Mouse (Mus musculus) T-cell, adult 2 months (primary cell): ENCODE measurements around the gene C1qc.

Source experiments
- DNase-seq: peaks from one replicate; pipeline ENCODE4 v3.0.0; 2022; ENCODE audit warnings: low spot score

The C1qc gene

DNA sequence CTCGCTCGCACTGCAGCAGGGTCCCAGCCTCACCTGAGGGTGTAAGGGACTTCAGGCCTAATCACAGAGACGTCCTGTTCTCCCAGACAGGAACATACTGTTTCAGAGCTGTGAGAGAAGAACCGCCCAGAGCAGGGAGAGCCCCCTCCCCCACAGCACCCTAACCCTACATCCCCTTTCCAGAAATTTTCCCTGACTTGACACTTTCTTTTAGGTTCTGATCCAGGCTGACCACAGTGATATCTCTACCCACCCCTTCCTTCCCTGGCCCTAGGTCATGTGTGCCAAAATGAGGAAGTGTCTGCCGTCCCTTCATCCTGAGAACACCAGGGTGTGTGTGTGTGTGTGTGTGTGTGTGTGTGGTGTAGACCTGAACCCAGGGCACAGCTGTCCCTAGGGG lies at the start of gene C1qc:
Gene C1qc (minus strand): TSS at position 255 of the 400 bp plus-strand sequence.
- DNase-seq: no peak

DNA sequence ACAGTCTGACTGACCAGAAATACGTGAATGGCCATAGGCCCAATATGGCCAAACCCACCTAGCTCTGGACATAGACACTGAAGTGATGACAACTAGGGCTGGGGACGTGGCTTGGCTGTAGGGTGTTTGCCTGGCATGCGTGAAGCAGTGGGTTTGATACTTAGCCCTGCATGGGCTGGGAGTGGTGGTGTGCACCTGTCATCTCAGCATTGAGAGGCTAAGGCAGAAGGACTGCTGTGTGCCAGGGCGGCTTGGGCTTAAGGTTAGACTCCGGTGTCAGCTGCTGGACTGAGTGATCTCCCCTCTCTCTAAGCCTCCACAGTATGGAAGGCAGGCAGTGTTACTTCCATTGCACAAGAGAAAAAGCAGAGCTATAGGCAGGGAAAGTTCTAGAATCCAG lies 45.1 kb upstream of the C1qc start:
- DNase-seq: no peak

DNA sequence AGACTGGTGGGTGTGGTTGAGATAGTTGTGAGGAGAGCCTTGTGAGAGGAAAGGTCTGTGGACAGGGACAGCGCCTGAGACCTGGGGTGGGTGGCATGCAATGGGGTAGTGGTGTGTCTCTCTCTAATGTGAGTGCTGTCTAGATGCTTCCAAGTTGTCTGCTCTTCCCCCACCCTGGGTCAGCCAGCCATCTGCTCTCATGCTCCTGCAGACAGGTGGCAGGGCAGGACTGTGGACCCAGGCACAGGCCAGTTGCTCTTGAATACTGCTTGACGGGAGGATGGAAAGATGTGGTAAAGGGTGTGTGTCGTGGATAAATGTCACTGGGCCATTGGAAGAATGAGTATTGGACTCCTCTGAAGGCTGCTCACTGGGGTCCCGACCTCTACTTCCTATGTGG lies 44.5 kb upstream of the C1qc start:
- DNase-seq: no peak

GRCm38 (mm10) chr4:136934746-136935613 lies 42.1 kb upstream of the C1qc start:
- DNase-seq: no peak

- DNase-seq: no peak
Observed at GRCm38 (mm10) chr4:136930474-136930873, 37.6 kb upstream of the C1qc start.

DNA sequence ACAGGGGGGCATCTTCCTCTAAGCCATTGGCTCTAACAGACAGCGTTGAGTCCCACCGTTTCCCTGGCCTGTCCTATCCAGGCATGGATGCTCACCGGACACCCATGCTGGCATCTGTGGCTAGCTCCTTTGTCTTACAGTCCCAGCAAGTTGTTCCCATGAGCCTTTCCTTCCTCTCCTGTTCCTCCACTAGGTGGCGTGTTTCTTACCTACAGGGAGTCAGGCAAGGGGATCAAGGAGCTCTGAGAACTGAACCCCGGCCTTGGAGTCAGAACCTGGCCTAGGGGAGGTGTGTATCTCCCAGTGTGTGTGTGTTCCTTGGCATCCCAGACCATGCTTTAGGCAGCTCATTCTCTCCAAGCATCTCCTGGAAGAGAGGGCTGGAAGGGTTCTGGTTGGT lies 36.1 kb upstream of the C1qc start:
- DNase-seq: no peak

- DNase-seq: no peak
Observed at GRCm38 (mm10) chr4:136925804-136926203, 32.9 kb upstream of the C1qc start.

GRCm38 (mm10) chr4:136924529-136924928 lies 31.7 kb upstream of the C1qc start:
- no peak for DNase-seq

- no peak for DNase-seq
Observed at GRCm38 (mm10) chr4:136919526-136919925, 26.7 kb upstream of the C1qc start.

GRCm38 (mm10) chr4:136918834-136919233 lies 26.0 kb upstream of the C1qc start:
- no peak for DNase-seq

DNA sequence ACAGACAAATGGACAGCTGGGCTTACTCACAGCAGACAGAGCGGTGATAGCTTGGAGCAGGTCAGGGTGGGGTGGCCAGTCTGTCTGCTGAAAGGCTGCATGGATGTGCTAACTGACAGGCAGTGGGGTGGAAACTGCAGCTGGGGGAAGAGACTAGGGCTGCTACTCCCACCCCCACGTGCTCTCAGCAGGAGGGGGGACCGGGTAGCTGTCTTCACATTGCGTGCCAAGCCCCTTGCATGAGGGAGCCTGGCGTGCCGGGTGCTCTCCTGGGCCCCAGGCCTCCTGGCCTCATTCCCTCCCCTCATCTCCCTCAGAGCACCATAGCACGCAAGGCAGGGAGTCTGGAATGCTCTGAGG lies 24.3 kb upstream of the C1qc start:
- DNase-seq: no peak

DNA sequence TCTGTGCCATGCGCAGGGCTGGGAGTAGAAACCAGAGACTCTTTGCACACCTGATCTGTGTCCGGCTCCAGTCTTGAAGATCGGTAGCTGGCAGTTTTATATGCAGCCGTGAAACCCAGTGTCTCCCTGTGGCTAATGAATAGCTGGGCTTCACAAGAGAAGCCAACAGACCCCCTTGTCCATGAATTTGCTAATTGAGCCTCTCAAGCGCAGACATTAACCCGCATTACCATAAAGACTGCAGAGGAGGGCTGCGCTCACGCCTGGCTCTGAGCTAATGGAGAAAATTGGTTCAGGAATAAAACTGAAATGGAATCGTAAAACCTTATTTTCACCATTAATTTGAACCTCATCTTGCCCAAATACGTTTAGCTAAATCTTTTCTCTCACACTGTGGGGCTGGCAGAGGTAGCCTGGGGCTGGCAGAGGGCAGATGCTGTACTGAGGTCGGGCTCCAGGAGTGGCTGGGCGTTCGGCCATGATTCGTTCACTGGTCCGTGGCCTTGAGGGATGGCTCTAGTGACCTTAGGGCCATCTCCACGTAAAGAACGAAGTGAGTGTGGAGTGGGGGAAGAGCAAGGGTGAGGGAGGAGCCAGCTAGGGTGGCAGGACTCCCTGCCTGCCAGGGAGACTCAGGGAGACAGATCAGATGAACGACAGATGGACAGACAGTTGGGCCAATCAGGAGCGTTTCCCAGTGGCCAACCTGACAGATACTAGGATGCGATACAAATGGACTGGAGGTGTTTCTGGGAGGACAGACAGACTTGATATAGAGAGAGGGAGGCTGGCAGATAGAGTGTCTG lies 23.7 kb upstream of the C1qc start:
- DNase-seq: no peak

GRCm38 (mm10) chr4:136912841-136913240 lies 20.0 kb upstream of the C1qc start:
- DNase-seq: no peak

DNA sequence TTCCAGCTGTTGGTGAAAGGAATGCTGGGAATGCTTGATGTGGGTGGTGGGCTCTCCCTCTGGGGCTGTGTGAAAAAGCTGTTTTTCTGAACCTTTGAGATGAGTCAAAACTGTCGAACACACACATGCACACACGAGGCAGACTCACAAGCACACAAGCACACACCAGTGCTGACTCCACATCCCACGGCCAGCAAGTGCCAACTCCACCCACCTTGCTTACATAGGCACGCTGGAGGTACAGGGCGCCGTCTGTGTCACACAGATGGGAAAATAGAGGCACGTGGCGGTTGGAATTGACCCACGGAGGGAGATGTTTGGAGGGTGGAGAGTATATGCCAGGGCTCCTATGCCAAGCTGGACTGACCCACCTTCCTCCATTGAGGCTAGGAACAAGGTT lies 18.9 kb upstream of the C1qc start:
- no peak for DNase-seq

GRCm38 (mm10) chr4:136911211-136911646 lies 18.4 kb upstream of the C1qc start:
- no peak for DNase-seq

- DNase-seq: no peak
Observed at GRCm38 (mm10) chr4:136907809-136908208, 14.9 kb upstream of the C1qc start.

DNA sequence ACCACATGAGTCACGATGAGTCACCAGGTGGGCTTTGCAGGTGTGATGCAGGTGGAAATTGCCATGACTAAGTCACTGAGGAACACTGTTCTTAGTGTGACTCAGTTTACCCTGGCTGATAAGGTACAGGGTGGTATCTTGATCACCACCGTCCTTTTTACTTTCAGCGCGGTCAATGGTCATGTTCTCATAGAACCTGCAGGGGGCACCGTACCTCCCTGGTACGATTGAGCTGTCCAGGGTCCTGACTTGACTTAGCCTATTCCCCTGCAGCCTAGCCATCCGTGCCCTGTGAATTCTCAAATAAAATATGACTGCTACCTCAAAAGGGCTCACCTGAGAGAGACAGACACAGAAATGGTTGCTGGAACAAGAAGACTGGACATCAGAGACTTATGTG lies 14.2 kb upstream of the C1qc start:
- no peak for DNase-seq

DNA sequence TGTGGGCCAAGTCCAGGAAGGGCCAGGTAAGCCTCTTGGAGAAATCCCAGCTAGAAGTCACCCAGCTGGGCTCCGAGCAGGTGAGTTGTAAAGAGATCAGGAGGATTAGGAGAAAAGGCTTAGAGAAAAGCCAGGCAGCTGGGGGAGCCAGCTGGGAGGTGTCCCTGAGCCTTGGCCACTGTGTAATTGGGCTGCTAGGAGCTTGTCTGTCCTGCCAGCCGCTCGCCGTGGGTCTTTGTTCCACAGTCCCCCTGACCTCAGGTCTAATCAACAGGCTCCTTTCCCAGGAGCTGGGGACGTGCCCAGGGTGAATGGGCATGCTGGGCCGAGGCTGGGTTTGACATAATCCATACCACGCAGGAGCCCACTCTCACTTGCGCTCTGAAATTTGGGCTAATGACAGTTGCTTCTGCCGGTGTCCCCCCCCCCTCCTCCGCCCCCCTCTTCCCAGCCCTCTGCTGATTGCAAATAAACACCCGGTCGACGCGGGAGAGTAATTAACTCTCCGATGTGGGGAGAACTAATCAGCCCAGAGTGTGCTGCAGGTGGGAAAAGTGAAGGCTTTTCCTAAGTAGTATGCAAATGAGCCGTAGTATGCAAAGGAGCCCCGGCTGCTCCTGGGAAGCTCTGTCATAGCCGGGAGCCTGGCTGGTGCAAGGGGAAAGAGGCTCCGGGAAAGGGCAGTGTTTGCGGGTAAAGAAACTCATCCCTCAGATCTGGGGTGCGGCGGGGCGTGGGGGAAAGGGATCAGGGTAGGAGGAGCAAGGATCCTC lies 12.1 kb upstream of the C1qc start:
- DNase-seq: no peak

DNA sequence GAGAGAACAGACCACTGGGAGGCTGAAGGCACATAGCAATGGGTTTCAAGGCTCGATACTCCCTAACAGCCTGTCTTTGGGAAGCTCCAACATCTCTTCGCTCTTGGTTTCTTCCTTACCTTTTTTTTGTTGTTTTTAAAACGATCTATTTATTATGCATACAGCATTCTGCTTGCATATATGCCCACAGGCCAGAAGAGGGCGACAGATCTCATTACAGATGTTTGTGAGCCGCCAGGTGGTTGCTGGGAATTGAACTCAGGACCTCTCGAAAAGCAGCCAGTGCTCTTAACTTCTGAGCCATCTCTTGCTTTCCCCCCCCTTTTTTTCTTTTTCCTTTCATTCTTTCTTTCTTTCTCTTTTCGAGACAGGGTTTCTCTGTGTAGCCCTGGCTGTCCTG lies 6.3 kb upstream of the C1qc start:
- no peak for DNase-seq

- DNase-seq: no peak
Observed at GRCm38 (mm10) chr4:136898637-136899036, 5.8 kb upstream of the C1qc start, which contains the start of gene C1qa. Gene C1qa (minus strand): TSS chr4:136898803.

DNA sequence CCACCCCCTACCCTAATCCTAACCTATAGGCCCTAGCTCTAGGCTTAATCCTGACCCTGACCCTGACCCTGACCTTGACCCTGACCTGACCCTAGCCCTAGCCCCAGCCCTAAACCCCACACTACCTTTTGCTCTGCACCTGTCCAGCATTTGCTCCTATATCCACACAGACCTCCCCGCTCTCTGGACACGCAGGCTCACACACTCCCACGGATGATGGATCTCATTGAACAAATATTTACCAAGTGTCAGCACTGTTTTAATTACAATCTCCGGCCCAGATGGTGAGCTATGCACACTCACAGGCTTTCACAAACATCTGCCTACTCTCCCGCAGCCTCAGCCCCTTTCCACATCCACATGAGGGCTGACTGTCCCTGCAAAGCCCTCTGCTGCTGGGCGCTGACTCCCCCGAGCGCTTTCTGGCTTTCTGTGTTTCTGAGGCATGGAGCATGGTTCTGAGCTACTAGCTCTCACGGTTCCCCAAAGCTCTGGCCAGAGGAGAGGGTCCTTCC lies 5.3 kb upstream of the C1qc start:
- no peak for DNase-seq

DNA sequence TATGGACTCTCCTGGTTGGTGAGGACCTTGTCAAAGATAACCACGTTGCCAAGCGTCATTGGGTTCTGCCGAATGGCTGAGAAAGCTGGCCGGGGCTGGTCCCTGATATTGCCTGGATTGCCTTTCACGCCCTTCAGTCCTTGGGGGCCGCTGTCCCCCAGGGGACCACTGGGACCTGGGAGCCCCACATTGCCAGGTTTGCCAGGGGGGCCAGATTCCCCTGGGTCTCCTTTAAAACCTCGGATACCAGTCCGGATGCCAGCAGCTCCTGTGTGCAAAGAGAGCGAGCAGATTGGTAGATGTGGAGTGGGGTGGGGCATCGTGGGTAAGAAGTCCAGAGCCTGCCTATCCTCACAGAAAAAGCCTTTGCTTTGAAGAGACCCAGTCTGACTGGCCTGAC lies 3.6 kb upstream of the C1qc start:
- no peak for DNase-seq
